Mouse (Mus musculus) kidney, adult 2 months (tissue): ENCODE measurements around the gene Mindy1. TPM values are rescaled to one million over a fixed set of nuclear protein-coding genes. Genes with fewer than 3 reads are reported as not detected.

Experiments used
- DNase-seq: peaks from one replicate; pipeline ENCODE4 v3.0.0; 2021
- H3K27ac ChIP-seq: fragments of 200-500 bp; 2 replicates; pipeline ENCODE4 v1.5.1; 2012; ENCODE audit warnings: low read depth, low read length, control low read depth, inconsistent platforms; ENCODE audit not compliant: insufficient read depth
- H3K27me3 ChIP-seq: fragments of 200-500 bp; replicated peaks from 2 replicates; pipeline ENCODE4 v1.6.1; 2012; ENCODE audit warnings: mild to moderate bottlenecking, moderate library complexity, low read length, inconsistent platforms; ENCODE audit not compliant: control insufficient read depth, insufficient read depth
- H3K36me3 ChIP-seq: fragments of 200-500 bp; 2 replicates; pipeline ENCODE4 v1.6.1; 2012; ENCODE audit warnings: mild to moderate bottlenecking, moderate library complexity, low read length, inconsistent platforms; ENCODE audit not compliant: control insufficient read depth, insufficient read depth
- H3K4me1 ChIP-seq: fragments of 200-500 bp; 2 replicates; pipeline ENCODE4 v1.6.1; 2011; ENCODE audit warnings: low read length; ENCODE audit not compliant: control insufficient read depth, insufficient read depth
- H3K4me3 ChIP-seq: fragments of 200-500 bp; 2 replicates; pipeline ENCODE4 v1.5.1; 2011; ENCODE audit warnings: mild to moderate bottlenecking, low read depth, low read length, control low read depth; ENCODE audit not compliant: insufficient read depth
- CTCF ChIP-seq: fragments of 200-500 bp; conservative IDR thresholded peaks from 2 replicates; pipeline ENCODE4 v1.5.1; 2011; ENCODE audit warnings: low read depth, mild to moderate bottlenecking, control low read depth, low read length, moderate library complexity, mixed read lengths; ENCODE audit not compliant: insufficient read depth, insufficient read length
- POLR2A ChIP-seq: fragments of 200-500 bp; IDR thresholded peaks from one replicate; pipeline ENCODE4 v1.6.1; 2011; ENCODE audit warnings: low read depth, low read length, control low read depth
- WGBS: fragments of 180-500 bp; shearing (Covaris S2); methylation state at CpG from one replicate; pipeline ENCODE4 v1.1.7; 2018; 5-methylcytosine and 5-hydroxymethylcytosine counted together
- polyA plus RNA-seq: library from polyadenylated mRNA; depleted of rRNA; stranded (reverse); fragments of >200 nt; gene quantifications from 2 replicates; pipeline ENCODE4 v1.2.3, GENCODE M21; 2012

Gene Mindy1
- polyA plus RNA-seq, 1 experiment = 120 TPM

DNA sequence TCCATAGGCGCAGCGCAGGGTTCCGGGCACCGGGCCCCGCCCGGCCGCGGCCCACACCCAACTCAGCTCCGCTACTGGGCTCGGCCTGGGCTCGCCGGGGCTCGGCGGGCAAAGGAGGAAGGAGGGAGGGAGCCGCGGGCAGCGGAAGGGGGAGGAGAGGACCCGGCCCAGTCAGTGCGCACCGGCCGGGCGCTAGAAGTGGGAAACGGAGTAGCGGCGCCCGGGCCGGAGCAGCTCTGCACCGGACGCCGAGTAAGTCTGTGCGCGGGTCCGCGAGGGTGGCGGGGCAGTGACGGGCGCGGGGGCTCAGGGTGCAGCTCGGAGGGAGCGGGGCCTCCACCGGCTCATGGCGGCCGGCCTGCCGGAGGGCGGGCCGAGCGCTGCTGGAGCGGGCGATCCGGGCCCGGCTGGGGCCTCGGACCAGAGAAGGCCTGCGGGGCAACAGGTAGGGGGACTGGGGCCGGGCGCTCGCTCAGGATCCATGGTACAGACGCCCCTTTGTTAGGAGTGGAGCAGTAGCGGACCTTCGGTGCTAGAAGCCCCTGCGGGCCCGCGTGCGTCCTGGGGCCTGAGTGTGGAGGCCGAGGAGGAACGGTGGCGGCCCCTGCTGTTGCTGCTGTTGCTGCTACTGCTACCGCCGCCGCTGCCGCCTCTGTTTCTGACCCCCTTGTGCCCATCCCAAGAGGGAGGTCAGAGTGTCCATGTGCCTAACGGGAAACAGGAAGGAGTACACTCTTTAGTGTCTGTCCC, 34.1 kb downstream of the Mindy1 start:
- peak; percentile 30; the same call in 1 of the 2 replicates for TF ChIP-seq CTCF
- peak; percentile 41 for TF ChIP-seq POLR2A
- peak; percentile 95 for DNase-seq
- WGBS = 1% methylated on average over 71 of the region's 71 CpGs
- no peaks in the 10 kb centered on the region for H3K27me3 ChIP-seq
- peak overlapping the region; percentile 85 for H3K27ac ChIP-seq
- H3K36me3 ChIP-seq = no peaks in the 10 kb centered on the region
- H3K4me3 ChIP-seq = peak overlapping the region; percentile 93
- H3K4me1 ChIP-seq = peaks cover 33% of the 10 kb centered on the region

DNA sequence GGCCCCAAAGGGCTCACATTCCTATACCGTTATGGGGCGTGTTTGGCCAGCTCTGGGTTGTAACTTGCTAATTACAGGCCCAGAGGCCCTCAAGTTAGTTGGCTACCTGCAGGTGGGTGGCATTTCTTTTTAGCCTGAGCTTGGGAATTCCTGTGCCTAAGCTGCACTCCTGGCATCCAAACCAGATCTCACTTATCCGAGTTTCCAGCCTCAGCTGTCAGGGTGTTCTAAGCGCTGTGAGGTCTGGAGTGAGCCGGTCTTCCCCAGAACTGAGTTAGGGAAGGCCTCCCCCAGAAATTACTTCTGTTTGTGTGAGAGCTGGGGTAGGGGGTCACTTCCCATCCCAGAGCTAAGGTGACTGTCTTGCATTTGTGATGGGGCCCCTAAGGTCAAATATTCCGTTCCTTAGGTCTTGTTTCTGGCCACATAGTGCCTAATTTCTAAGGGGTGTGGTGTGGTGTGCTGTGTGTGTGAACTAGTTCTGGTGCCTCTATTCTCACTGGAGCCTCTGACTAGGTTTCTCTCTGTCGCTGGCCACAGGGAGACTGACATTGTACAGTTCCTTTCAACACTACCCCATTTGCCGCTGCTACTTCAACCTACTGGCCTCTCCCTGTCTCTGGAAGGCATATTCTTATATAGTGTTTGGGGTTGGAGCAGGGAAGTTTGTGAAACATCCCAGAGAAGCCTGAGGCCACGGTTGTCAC, 34.9 kb downstream of the Mindy1 start:
- no peak for DNase-seq
- 9% methylated on average over 9 of the region's 9 CpGs for WGBS
- peak overlapping the region; percentile 93 for H3K4me3 ChIP-seq
- no peak for TF ChIP-seq POLR2A
- TF ChIP-seq CTCF = no peak
- no peaks in the 10 kb centered on the region for H3K27me3 ChIP-seq
- H3K36me3 ChIP-seq = no peaks in the 10 kb centered on the region
- peak overlapping the region; percentile 85 for H3K27ac ChIP-seq
- peaks cover 33% of the 10 kb centered on the region for H3K4me1 ChIP-seq

DNA sequence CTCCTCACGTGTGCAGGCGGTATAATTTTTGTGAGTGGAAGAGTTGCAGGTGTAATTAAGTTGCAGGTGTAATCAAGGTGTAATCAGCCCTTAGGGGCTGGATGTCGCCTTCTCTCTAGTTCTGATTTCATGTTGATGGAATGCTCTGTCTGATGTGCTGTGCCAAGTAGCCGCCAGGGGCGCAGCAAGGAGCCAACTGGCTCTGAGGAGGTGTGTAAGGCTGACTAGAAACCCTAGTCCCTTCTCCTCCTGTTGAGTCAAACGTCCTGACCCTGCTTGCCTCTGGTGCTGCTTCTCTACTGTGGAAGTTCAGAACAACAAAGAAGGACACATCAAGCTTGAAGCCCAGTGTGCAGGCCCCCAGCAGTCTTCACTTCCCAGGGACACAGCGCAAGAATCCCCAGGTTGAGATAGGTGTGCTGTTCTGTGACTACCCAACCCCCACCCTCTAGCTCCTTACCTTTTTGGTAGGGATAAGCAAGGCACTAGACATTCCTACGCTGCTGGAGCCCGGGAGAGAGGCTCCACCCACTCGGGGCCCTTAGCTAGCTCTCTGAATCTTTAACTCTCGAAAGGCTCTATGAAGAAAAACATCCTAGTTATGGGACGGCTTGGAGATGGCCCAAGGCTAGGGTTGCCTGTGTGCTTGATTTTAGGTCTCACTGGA, 36.4 kb downstream of the Mindy1 start:
- H3K27me3 ChIP-seq = no peaks in the 10 kb centered on the region
- H3K4me1 ChIP-seq = peaks cover 33% of the 10 kb centered on the region
- peak; percentile 76 for TF ChIP-seq CTCF
- no peak for TF ChIP-seq POLR2A
- peak overlapping the region; percentile 82 for H3K27ac ChIP-seq
- WGBS = 10% methylated on average over 12 of the region's 12 CpGs
- H3K36me3 ChIP-seq = peaks cover 6% of the 10 kb centered on the region
- H3K4me3 ChIP-seq = peak overlapping the region; percentile 4; the same call in 1 of the 2 replicates
- DNase-seq = peak; percentile 87

DNA sequence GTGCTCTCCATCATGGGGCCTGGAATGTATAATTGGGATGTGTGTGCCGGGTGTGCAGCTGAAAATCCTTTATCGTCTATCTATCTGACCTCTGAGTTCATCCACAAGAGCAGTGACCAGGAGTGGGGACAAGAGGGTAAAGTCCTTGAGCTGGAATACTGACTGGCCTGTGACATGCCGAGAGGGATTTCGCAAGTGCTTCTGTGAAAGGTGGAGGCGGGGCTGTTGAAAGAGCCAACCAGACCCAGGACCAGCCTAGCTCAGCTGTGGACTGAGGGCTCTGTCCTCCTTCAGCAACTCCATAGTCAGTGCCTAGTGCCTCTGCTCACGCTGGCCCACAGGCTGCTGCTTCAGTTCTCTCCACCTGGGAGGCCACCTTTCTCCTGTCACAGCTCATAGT, 37.4 kb downstream of the Mindy1 start:
- Histone ChIP-seq H3K27ac (peak overlapping the region; percentile 82), H3K36me3 (peaks cover 9% of the 10 kb centered on the region), H3K4me1 (peaks cover 41% of the 10 kb centered on the region), H3K4me3 (no peak overlapping the region), H3K27me3 (no peaks in the 10 kb centered on the region)
- 28% methylated on average over 6 of the region's 6 CpGs for WGBS
- DNase-seq = peak; percentile 95
- TF ChIP-seq POLR2A = no peak
- TF ChIP-seq CTCF = no peak

DNA sequence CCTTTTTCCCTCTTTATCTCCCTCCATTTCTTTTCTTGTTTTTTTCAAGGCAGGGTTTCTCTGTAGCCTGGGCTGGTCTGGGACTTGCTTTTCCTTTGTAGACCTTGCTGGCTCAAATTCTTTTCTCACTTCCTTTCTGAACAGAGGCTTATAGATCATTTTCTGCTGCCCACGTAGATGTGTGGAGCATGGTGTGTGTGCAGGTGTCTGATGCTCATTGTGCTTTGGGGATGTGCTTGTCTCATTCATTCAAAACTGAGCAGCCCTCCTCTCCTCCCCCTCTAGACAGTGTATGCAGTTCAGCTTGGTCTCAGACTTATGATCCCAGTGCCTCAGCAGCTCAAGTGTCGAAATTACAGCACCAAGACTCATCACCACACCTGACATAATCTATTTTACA, 38.0 kb downstream of the Mindy1 start:
- H3K27ac ChIP-seq = peak overlapping the region; percentile 82
- H3K4me3 ChIP-seq = no peak overlapping the region
- H3K36me3 ChIP-seq = peaks cover 9% of the 10 kb centered on the region
- DNase-seq = no peak
- no peak for TF ChIP-seq POLR2A
- no peak for TF ChIP-seq CTCF
- H3K27me3 ChIP-seq = no peaks in the 10 kb centered on the region
- 26% methylated on average over 2 of the region's 2 CpGs for WGBS
- H3K4me1 ChIP-seq = peaks cover 41% of the 10 kb centered on the region

DNA sequence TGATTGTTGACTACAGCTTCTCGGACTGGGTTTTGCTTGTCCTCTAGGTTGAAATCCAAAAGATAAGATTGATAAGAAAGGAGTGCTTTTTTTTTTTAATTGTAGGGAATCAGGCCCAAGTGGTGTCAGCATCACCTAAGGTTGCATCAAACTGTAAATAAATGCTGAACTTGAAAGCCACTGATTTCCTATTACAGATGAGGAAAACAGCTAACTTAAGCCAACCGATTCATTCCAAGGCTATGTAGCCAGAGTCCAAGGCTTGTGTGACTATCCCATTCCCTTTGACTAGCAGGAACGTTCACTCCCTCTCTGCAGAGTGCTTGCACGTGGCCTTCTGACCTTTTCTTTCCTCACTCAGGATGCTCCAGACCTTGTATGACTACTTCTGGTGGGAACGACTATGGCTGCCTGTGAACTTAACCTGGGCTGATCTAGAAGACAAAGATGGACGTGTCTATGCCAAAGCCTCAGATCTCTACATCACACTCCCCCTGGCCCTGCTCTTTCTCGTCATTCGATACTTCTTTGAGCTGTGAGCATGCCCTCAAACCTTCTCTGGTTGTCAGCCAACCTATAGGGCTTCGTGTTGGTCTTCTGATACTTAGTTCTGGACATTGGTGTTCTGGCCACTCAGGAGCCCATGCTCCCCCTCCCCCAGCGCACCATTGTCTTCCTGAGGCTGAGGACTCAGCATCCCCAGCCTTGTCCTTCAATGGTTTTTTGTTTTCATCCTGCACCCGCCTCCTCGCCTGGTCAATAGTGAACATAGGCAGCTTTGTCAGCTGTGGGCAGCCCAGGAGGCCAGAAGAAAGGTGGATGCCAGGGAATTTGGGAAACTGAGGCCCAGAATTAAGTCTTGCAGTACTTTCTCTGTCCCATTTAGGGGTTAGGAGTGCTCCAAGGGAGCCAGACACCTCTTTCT, 38.8 kb downstream of the Mindy1 start:
- no peak overlapping the region for H3K27ac ChIP-seq
- TF ChIP-seq POLR2A (no peak), CTCF (no peak)
- H3K36me3 ChIP-seq = peaks cover 9% of the 10 kb centered on the region
- DNase-seq = no peak
- no peak overlapping the region for H3K4me3 ChIP-seq
- 60% methylated on average over 12 of the region's 12 CpGs for WGBS
- no peaks in the 10 kb centered on the region for H3K27me3 ChIP-seq
- H3K4me1 ChIP-seq = peaks cover 41% of the 10 kb centered on the region
